Mouse (Mus musculus) brown adipose tissue, adult 24 weeks (tissue): ENCODE measurements around the gene Mamdc2. TPM values are rescaled to one million over a fixed set of nuclear protein-coding genes. Genes with fewer than 3 reads are reported as not detected.

Experiments
- H3K27ac ChIP-seq: fragments of 200-500 bp; replicated peaks from 2 replicates; pipeline ENCODE4 v1.5.1; 2012; ENCODE audit warnings: low read depth, mild to moderate bottlenecking, low read length
- H3K4me1 ChIP-seq: fragments of 200-500 bp; 2 replicates; pipeline ENCODE4 v1.6.1; 2012; ENCODE audit warnings: low read length, mixed read lengths; ENCODE audit not compliant: control insufficient read depth, insufficient read depth, insufficient read length
- H3K4me3 ChIP-seq: fragments of 200-500 bp; 2 replicates; pipeline ENCODE4 v1.5.1; 2012; ENCODE audit warnings: low read depth, mild to moderate bottlenecking, low read length, moderate library complexity; ENCODE audit not compliant: insufficient read depth
- polyA plus RNA-seq: library from polyadenylated mRNA; stranded (reverse); fragments of >200 nt; gene quantifications from 2 replicates; pipeline ENCODE4 v1.2.4, GENCODE M21; 2012; ENCODE audit not compliant: missing spikeins, insufficient read depth, insufficient read length

The Mamdc2 gene
- polyA plus RNA-seq, 1 experiment: 2.2 TPM

DNA sequence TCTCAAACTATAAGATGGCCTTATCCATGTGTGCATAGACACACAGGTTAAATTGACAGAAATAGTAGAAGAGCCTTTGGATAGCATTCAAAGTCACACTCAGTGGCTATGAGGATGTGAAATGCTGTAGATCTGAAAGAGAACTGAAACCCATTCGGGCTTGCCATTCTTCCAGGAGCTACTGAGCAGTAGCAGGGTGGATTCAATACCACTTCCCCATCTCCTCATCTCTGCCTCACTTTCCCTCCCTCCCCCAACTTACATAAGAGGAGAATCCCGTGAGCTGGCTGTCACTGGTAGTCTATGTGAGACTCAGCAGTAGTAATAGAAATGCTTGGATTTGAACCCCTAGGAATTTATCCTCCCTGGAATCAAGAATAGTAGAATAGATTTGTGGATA, 18.8 kb upstream of the Mamdc2 start:
- Histone ChIP-seq H3K4me1 (no peaks in the 10 kb centered on the region), H3K4me3 (no peak overlapping the region), H3K27ac (no peak overlapping the region)

DNA sequence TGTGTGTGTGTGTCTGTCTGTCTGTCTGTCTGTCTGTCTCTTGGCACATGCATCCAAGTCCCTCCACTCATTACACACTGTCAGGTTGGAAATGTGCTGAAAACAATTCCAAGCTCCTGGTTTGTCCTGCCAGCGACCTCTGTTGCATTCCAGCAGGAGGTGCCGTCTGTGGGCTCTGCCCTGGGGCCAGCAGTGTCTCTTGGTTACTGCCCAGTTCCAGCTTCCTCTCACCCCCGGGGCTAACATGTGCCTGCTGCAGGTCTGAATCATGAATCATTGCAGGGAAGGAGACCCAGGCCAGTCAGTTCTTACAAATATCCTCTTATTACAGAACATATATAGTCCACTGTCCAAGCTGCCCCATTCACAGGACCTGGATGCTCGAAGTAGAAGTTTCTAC, 9.2 kb upstream of the Mamdc2 start:
- Histone ChIP-seq H3K27ac (no peak overlapping the region), H3K4me3 (no peak overlapping the region), H3K4me1 (no peaks in the 10 kb centered on the region)

DNA sequence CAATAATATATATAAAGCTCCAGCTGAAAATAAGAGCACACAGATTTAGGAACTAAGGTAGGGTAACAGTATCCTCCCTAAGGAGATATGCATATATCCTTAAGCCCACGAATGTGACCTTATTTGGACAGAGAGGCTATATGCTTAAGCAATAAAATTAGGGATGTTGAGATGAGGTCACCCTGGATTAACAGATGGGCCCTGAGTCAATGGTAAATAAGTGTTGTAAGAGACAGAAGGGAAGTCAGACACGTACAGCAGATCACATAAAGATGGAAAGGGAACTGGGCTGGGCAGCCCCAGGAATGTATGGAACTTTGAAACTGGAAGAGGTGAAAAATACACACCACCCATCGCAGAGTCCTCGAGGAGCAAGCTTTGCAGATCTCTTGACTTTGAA, 3.1 kb upstream of the Mamdc2 start:
- Histone ChIP-seq H3K4me1 (no peaks in the 10 kb centered on the region), H3K4me3 (no peak overlapping the region), H3K27ac (no peak overlapping the region)

DNA sequence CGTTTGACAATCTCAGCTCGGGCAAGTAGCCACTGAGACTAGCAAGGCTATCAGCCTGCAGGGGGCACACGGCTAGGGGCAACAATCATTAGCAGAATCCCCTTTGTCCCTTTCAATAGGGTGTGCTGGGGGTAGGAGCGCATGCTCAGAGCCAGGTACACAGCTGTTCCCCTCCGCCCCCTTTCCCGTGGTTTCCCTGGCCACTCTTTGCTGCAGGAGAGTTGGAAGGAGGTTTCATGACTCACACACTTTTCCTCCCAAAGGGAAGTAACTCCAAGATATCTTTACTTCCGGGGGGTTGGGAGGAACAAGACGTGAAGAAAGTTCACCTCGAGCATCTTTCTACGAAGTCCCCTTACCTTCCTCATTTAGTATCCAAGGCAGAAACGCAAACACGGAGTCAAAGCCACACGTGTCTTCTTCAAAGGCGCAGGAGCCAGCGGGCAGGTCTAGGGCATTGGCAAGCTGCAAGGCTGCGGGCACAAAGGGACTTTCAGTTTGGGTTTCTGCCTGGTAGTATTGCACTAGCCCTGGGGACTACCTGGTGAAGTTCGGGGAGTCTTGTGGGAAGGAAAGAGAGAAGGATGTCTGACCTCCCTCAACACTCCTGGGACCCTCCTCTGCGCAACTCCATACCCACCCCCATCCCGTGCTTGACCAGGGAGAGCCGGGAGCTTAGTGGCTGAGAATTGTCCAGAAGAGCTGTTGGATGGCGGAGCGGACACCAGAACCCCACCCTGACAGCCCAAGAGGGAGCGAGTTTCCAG, 838 bp downstream of the Mamdc2 start:
- Histone ChIP-seq H3K4me1 (no peaks in the 10 kb centered on the region), H3K27ac (no peak overlapping the region), H3K4me3 (peak overlapping the region; percentile 51)

DNA sequence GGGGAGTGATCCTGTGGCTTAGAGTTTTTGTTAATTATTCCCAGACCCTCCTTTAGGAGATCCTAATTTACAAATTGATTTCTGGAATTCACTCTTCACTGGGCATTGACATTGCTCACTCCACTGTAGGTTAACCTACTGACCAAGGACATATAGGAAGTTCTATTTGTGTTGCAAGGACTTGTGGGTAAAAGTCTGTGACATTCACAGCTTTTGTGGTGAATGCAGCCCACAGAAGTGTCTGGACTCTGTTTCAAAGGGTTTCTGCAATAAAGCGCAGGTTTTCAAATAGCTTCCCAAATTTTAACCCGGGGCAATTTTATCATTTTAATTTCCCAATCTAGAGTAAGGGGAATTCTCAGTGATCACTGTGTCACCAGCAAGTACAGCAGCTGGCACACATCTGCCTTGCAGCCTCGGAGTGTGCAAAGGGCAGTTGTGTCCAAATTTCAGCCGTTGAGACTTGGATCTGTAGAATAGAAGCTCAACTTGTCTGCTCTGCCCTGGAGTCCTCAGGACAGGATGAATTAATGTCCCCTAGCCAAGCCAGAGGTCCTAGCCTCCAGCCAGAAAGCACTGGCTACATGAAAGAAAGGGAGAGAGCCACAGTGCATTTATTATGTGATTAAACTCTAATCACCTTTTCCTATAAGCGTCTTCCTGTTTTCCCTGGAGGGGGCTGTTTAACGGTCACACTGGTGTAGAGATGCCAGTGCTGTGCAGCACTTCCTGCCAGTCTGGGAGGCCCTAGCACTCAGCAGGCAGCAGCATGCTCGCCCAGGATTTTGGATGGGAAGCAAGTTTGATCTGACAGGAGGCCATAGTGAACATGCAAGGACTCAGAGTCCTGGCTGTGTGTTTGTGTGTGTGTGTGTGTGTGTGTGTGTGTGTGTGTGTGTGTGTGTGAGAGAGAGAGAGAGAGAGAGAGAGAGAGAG, 3.1 kb downstream of the Mamdc2 start:
- Histone ChIP-seq H3K4me1 (no peaks in the 10 kb centered on the region), H3K4me3 (no peak overlapping the region), H3K27ac (no peak overlapping the region)

DNA sequence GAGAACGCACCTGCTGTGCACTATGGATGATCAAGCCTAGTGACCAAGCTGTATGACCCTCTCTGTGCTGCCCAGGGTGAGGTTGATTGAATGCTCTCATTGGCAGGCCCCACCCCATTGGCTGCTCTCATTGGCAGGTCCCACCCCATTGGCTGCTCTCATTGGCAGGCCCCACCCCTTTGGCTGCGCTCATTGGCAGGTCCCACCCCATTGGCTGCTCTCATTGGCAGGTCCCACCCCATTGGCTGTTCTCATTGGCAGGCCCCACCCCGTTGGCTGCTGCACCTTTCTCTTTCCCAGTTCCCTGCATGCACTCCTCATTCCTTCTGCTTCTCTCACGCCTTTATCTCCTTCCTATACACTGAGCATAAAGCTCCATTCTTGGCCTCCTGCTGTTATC, 12.5 kb downstream of the Mamdc2 start:
- Histone ChIP-seq H3K4me1 (no peaks in the 10 kb centered on the region), H3K27ac (no peak overlapping the region)

DNA sequence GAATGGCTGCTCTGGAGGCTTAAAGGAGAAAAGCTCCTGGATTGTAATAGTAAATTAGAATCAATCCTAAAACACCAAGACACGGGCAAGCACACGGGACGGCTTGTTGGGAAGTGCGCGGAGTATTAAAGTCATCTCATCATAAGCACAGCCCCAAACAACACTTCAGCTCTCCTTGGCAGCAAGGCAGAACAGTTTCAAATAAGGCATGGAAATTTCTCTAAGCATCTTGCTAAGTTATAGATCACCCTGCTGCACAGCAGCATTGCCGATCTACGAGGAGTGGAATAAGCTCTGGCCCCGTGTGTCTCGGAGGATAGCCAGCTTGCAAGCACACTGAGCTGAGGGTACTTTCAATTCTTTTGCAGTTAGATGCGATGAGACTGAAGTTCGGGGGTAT, 13.8 kb downstream of the Mamdc2 start:
- Histone ChIP-seq H3K4me3 (no peak overlapping the region), H3K4me1 (no peaks in the 10 kb centered on the region), H3K27ac (no peak overlapping the region)

More for the DNA sequence above, 12.5 kb downstream of the Mamdc2 start:
- no peak overlapping the region for H3K4me3 ChIP-seq

DNA sequence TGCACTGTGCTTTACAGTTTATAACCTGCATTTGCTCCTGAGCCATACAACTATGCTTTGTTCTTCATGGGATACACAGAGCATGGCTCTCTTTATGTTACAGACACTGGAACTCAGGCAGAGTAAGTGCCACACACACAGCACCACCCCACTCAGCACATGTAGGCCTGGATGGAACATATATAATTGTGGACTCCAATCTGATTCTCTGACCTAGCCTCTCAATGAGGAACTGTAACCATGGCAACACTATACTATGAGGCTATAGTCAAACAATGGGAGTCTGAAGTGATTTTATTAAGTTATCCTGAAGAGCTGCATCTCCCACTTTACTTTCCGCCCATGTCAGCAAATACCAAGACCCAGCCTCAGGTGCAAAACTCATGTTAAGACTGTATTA, 30.6 kb downstream of the Mamdc2 start:
- no peaks in the 10 kb centered on the region for H3K4me1 ChIP-seq
- no peak overlapping the region for H3K4me3 ChIP-seq
- H3K27ac ChIP-seq: no peak overlapping the region

DNA sequence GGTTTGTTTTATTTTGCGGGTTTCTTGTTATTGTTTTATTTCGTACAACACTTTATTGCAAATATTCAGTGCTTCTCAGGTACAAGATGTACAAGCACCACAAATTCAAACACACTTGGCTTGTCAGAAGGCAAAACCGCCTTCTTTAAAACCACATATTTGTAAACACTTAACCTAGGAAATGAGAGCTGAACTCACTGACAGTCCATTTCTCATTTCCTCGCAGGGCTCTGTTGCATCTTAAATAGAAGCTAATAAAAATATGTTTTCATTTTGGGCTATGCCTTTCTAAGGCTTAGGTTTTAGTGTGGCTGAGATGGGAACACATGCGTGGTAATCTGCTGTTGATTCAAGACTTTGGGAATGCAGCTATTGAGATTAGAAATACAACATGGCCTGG, 37.4 kb downstream of the Mamdc2 start:
- no peak overlapping the region for H3K4me3 ChIP-seq
- no peak overlapping the region for H3K27ac ChIP-seq
- no peaks in the 10 kb centered on the region for H3K4me1 ChIP-seq

DNA sequence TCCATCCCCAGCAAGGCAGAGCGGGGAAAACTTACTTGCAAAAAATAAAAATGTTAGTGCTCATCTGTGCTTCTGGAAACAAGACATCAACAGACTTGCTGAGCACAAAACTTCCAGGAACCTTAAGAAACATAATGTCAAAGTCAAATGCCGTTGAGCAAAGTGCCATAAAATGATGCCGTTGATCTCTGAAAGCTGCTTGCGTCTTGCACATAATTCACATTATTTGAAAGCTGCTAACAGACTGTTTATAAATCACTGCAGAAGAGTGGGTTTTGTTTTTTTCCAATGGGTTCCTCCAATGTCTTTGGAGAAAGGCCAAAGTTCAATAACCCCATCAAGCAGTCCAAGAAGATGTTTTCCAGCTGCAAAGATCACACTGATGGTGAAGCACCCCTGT, 37.9 kb downstream of the Mamdc2 start:
- no peaks in the 10 kb centered on the region for H3K4me1 ChIP-seq
- H3K27ac ChIP-seq: no peak overlapping the region
- no peak overlapping the region for H3K4me3 ChIP-seq

DNA sequence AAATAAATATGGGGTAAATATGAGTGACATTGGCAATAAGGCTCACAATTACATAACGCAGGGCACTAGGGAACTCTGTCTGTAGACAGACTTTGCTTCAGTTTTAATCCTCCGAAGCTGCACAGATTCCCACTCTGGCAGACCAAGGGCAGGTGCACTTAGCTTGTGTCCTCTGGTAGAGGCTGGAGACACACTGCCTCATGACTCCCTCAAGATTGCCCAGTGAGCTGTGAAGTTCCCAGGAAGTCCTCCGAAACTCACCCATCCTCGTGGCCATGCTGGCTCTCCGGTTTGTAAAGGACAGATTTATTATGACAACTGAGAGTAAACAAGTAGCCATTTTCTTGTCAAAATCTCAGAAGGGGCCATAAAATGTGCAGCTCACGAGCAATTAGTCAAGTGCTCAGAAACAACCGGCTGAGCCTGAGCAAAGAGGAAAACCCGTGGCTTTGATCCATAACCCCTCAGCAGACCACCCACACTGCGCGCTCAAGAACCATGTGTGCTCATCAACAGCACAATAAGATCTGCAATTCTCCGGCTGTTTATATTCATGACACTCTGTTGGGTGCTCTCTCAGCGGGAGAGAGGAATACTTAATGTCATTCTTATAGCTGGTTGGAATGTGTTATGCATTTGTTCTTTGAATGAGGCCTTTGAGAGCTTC, 46.6 kb downstream of the Mamdc2 start:
- no peak overlapping the region for H3K27ac ChIP-seq
- no peak overlapping the region for H3K4me3 ChIP-seq
- H3K4me1 ChIP-seq: no peaks in the 10 kb centered on the region

DNA sequence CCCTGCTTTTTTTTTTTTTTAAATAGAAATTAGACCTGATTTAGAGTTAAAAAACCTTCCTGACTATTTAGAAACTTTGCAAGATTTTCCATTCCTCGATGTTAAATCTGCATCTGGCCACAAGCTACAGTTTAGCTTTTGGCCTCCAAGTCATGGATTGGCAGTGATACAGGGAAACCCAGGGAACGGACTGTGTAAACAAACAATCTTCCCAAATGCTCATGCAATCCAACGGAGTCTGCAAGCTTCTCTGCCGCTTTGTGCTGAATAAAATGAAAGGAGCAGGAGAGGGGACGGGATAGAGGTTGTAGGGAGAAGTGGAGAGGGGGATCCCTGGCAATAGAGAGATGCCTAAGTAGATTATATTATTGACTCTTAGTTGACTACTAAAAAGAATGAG, 47.8 kb downstream of the Mamdc2 start:
- Histone ChIP-seq H3K4me1 (no peaks in the 10 kb centered on the region), H3K4me3 (no peak overlapping the region), H3K27ac (no peak overlapping the region)

DNA sequence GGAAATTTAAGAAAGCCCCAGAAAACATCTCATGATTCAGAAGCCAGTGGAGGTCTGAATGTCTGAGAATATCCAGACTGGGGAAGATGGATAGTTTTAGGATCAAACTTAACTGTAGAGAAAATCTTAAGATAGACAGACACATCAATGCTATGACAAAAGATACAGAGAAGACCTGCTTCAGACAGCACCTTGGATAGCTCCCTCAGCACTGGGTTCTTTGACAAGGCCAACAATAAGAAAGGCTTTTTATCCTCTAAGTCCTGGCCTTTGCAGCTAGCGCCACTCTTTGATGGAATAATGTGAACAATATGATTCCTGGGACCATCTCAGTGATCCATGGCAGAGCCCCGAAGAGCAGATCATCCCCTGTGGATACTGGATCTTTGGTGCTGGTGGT, 52.3 kb downstream of the Mamdc2 start:
- no peaks in the 10 kb centered on the region for H3K4me1 ChIP-seq
- H3K4me3 ChIP-seq: no peak overlapping the region
- no peak overlapping the region for H3K27ac ChIP-seq

DNA sequence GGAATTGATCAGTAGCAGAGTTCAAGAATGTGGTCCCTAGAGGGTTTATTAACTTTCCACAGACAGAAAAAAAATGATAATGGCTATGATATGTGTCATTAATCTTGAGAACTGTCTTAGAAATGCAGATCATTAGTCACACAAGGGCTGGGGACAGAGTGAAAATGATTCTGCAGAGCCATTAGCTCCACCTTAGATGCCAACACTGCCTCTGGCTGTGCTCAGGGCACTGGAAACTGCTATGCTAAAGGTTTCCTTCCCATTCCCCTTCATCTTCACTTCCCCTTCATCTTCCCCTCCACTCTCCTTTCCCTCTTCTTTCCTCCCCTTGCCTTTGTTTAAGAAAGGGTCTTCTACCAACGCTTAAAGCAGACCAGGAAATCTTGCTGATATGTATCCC, 53.6 kb downstream of the Mamdc2 start:
- Histone ChIP-seq H3K4me1 (no peaks in the 10 kb centered on the region), H3K27ac (no peak overlapping the region), H3K4me3 (no peak overlapping the region)

DNA sequence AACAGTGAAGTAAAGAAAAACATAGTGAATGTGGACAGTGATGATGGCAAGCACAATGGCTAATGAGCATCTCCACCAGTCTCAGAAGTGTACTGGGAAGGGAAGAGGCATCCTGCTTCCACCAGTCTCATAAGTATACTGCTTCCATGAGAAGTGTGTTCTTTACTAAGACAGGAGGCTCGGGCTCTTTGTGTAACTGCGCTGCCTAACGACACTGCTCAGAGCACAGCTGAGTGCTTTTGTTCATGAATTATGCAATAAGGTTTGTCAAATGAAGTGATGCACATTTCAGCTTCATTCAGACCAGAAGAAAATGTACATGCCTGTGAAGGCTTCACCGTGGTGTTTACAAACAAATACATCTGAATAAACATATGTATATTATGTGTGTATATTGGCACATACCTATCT, 59.4 kb downstream of the Mamdc2 start:
- H3K27ac ChIP-seq: no peak overlapping the region
- no peak overlapping the region for H3K4me3 ChIP-seq
- no peaks in the 10 kb centered on the region for H3K4me1 ChIP-seq
